Mouse (Mus musculus): ENCODE results near the gene Acvr1. TPM values are rescaled to one million over a fixed set of nuclear protein-coding genes. Genes with fewer than 3 reads are reported as not detected.

The Acvr1 gene
- polyA plus RNA-seq, 1 experiment from 2014 or later = 10.5 TPM

DNA sequence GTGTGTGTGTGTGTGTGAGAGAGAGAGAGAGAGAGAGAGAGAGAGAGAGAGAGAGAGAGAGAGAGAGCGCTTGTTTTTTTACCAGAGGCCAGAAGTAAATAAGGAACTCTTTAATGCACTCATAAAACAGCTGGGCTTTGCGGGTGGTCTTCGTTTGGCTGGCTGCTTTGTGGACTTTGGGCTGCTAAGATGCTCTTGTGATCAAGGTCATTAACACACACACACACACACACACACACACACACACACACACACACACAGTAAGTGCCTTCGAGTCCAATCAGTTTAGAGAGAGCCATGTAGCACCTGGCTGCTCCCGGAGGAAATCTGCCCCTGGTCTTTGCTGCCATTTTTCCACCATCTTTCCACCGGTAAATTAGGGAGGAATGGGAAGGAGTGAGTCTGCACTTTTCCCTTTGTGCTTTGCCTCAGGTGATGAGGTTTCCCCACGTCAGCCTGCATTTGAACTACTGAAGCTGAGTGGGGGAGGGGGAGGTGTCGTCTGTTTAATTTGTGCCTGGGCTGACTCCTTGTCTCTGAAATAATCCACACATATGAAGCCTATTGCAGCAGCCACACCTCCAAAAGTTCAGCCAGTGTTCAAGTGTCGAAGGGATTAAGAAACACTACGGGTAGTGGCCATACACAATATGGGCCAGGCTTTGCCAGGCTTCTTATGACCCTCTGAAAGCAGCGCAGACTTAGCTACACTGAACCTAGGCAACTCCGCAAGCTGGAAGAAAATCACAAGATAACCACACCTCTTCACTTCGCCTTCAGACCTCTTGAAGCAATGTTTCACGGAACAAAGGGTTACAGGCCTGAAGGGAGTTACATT lies 80.3 kb downstream of the Acvr1 start:
- no peaks in the 10 kb centered on the region for H3K9me3 ChIP-seq (ENCODE audit: control insufficient read depth, low read depth, low read length)
- ATAC-seq (ENCODE audit: insufficient number of reproducible peaks, insufficient read depth, low FRiP score, low read depth) = no peak
- no peaks in the 10 kb centered on the region for H3K27me3 ChIP-seq (ENCODE audit: control insufficient read depth, insufficient read depth, low read length)
- H3K36me3 ChIP-seq (ENCODE audit: control insufficient read depth, insufficient read depth, low read length) = no peaks in the 10 kb centered on the region
- no peak overlapping the region for H3K4me2 ChIP-seq (replicated peaks; ENCODE audit: low read depth, low read length)
- H3K9ac ChIP-seq (replicated peaks; ENCODE audit: low read depth, low read length) = no peak overlapping the region
- 58% methylated on average over 14 of the region's 14 CpGs for WGBS
- peak overlapping the region; percentile 48; the same call in 1 of the 2 replicates for H3K27ac ChIP-seq (ENCODE audit: low read length)
- peaks cover 33% of the 10 kb centered on the region for H3K4me1 ChIP-seq (ENCODE audit: control insufficient read depth, insufficient read depth, low read length)
- no peak overlapping the region for H3K4me3 ChIP-seq (ENCODE audit: low read depth, low read length)

DNA sequence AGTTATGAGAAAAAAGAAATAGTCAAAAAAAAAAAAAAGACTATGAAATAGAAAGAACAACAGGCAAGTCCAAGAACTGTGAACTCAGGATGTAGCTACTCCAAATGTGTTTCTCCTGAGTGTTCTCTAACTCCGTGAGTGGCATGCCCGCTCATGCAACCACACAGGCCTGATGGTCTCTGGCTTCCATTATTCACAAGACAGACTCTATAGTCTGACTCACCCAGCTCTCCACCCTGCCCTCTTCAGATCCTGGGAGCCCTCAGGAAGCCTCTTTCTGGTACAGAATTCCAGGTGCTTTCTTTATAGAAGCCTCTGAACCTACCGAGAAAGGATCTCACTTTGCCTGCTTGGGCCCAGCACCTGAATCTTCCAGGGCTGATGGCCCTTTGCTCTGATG lies 81.3 kb downstream of the Acvr1 start:
- no peak overlapping the region for H3K9ac ChIP-seq (replicated peaks; ENCODE audit: low read depth, low read length)

DNA sequence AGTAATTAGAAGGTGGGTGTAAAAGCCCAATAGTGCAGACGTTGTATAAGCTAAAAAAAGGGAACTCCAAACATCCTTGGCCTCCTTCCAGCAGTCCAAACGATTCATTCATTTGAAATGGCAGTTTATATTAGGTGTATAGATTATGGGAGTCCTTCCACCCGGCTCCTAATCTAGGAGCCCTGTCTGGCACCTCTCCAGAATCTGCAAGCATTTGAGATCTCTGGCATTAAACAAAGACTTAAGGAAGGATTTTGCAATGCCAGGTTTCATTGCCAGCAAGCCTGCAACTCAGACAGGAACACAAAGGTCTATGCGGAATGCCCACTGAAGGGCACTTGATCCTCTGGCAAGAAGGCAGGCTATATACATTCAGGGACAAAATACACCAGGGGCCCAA lies 81.8 kb downstream of the Acvr1 start:
- no peak for ATAC-seq (ENCODE audit: insufficient number of reproducible peaks, insufficient read depth, low FRiP score, low read depth)
- 19% methylated on average over 4 of the region's 4 CpGs for WGBS
- Histone ChIP-seq H3K27me3 (ENCODE audit: control insufficient read depth, insufficient read depth, low read length) (no peaks in the 10 kb centered on the region), H3K4me3 (ENCODE audit: low read depth, low read length) (no peak overlapping the region), H3K9ac (replicated peaks; ENCODE audit: low read depth, low read length) (no peak overlapping the region), H3K36me3 (ENCODE audit: control insufficient read depth, insufficient read depth, low read length) (no peaks in the 10 kb centered on the region), H3K9me3 (ENCODE audit: control insufficient read depth, low read depth, low read length) (no peaks in the 10 kb centered on the region), H3K4me1 (ENCODE audit: control insufficient read depth, insufficient read depth, low read length) (peaks cover 33% of the 10 kb centered on the region), H3K27ac (ENCODE audit: low read length) (no peak overlapping the region), H3K4me2 (replicated peaks; ENCODE audit: low read depth, low read length) (no peak overlapping the region)

More for the DNA sequence above, 81.3 kb downstream of the Acvr1 start:
- WGBS = 75% methylated on average over 3 of the region's 3 CpGs
- H3K36me3 ChIP-seq (ENCODE audit: control insufficient read depth, insufficient read depth, low read length) = no peaks in the 10 kb centered on the region
- H3K9me3 ChIP-seq (ENCODE audit: control insufficient read depth, low read depth, low read length) = no peaks in the 10 kb centered on the region
- H3K4me1 ChIP-seq (ENCODE audit: control insufficient read depth, insufficient read depth, low read length) = peaks cover 33% of the 10 kb centered on the region
- H3K27ac ChIP-seq (ENCODE audit: low read length) = peak overlapping the region; percentile 41; the same call in 1 of the 2 replicates
- no peak overlapping the region for H3K4me3 ChIP-seq (ENCODE audit: low read depth, low read length)
- no peaks in the 10 kb centered on the region for H3K27me3 ChIP-seq (ENCODE audit: control insufficient read depth, insufficient read depth, low read length)
- ATAC-seq (ENCODE audit: insufficient number of reproducible peaks, insufficient read depth, low FRiP score, low read depth) = no peak
- H3K4me2 ChIP-seq (replicated peaks; ENCODE audit: low read depth, low read length) = no peak overlapping the region

GRCm38 (mm10) chr2:58484284-58484965 lies 82.5 kb downstream of the Acvr1 start:
- ATAC-seq (ENCODE audit: insufficient number of reproducible peaks, insufficient read depth, low FRiP score, low read depth) = peak; percentile 42; the same call in 1 of the 2 replicates

DNA sequence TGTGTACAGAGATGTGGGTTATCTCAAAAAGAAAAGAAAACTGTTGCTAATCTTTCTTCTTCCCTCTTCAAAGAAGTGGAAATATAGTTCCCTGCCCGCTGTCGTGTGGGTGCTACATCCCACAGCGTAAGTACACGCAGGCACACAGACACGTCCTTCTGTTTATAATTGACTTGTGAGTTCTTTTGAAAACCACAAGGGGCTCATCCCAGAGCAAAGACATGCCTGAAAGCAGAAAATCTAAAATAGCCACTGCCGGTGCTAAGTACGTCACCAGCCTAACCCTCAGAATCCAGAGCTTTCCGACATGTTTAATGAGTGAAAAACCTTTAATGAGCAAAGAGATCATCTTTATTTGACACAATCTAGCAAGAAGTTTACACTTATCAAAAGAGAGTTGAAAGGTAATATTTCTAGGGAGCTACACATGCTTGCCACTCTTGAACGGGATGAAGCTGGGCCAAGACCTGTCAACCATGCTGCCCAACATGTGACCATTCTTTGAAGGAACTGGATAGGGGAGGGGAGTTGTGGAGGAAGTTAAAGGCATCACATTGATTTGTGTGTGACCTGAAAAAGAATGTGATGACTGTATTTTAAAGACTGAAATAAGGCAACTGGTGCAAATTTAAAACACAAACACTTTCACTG lies 85.4 kb downstream of the Acvr1 start:
- no peaks in the 10 kb centered on the region for H3K9me3 ChIP-seq (ENCODE audit: control insufficient read depth, low read depth, low read length)
- H3K27me3 ChIP-seq (ENCODE audit: control insufficient read depth, insufficient read depth, low read length) = no peaks in the 10 kb centered on the region
- no peak overlapping the region for H3K27ac ChIP-seq (ENCODE audit: low read length)
- no peak overlapping the region for H3K4me2 ChIP-seq (replicated peaks; ENCODE audit: low read depth, low read length)
- no peak overlapping the region for H3K4me3 ChIP-seq (ENCODE audit: low read depth, low read length)
- H3K36me3 ChIP-seq (ENCODE audit: control insufficient read depth, insufficient read depth, low read length) = peaks cover 2% of the 10 kb centered on the region; the same call in 1 of the 2 replicates
- no peak overlapping the region for H3K9ac ChIP-seq (replicated peaks; ENCODE audit: low read depth, low read length)
- no peak for ATAC-seq (ENCODE audit: insufficient number of reproducible peaks, insufficient read depth, low FRiP score, low read depth)
- peaks cover 18% of the 10 kb centered on the region for H3K4me1 ChIP-seq (ENCODE audit: control insufficient read depth, insufficient read depth, low read length)
- WGBS = 66% methylated on average over 9 of the region's 9 CpGs

More at GRCm38 (mm10) chr2:58484284-58484965, 82.5 kb downstream of the Acvr1 start:
- Histone ChIP-seq H3K9ac (replicated peaks; ENCODE audit: low read depth, low read length) (no peak overlapping the region), H3K9me3 (ENCODE audit: control insufficient read depth, low read depth, low read length) (no peaks in the 10 kb centered on the region), H3K4me1 (ENCODE audit: control insufficient read depth, insufficient read depth, low read length) (peaks cover 33% of the 10 kb centered on the region), H3K4me2 (replicated peaks; ENCODE audit: low read depth, low read length) (no peak overlapping the region), H3K27ac (ENCODE audit: low read length) (peak overlapping the region; percentile 4; the same call in 1 of the 2 replicates), H3K36me3 (ENCODE audit: control insufficient read depth, insufficient read depth, low read length) (no peaks in the 10 kb centered on the region; the same call in 1 of the 2 replicates), H3K4me3 (ENCODE audit: low read depth, low read length) (no peak overlapping the region), H3K27me3 (ENCODE audit: control insufficient read depth, insufficient read depth, low read length) (no peaks in the 10 kb centered on the region)
- WGBS = 44% methylated on average over 7 of the region's 7 CpGs

DNA sequence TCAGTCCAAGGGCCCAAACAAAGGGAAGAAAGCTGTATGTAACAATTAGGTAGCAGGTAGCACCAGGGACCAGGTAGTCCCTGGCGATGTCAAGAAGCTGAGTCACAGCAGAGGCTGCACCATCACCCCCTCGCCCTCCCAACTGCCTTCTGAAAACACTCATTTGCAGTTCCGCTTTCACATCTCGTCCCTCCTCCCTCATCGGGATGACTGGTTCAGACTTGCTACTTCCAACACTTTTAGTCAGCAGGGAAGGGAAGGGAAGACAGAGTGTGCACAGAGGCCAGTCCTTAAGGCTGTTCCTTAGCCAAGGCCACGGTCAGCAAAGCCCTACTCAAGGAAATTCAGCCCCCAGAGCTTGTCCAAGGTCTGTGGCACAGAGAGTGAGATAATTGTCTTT lies 86.2 kb downstream of the Acvr1 start:
- peaks cover 2% of the 10 kb centered on the region; the same call in 1 of the 2 replicates for H3K36me3 ChIP-seq (ENCODE audit: control insufficient read depth, insufficient read depth, low read length)
- H3K27me3 ChIP-seq (ENCODE audit: control insufficient read depth, insufficient read depth, low read length) = no peaks in the 10 kb centered on the region
- no peak overlapping the region for H3K4me3 ChIP-seq (ENCODE audit: low read depth, low read length)
- no peak for ATAC-seq (ENCODE audit: insufficient number of reproducible peaks, insufficient read depth, low FRiP score, low read depth)
- WGBS = 69% methylated on average over 6 of the region's 6 CpGs
- peaks cover 14% of the 10 kb centered on the region for H3K4me1 ChIP-seq (ENCODE audit: control insufficient read depth, insufficient read depth, low read length)
- no peak overlapping the region for H3K27ac ChIP-seq (ENCODE audit: low read length)
- no peaks in the 10 kb centered on the region for H3K9me3 ChIP-seq (ENCODE audit: control insufficient read depth, low read depth, low read length)
- no peak overlapping the region for H3K4me2 ChIP-seq (replicated peaks; ENCODE audit: low read depth, low read length)
- H3K9ac ChIP-seq (replicated peaks; ENCODE audit: low read depth, low read length) = no peak overlapping the region

- 89% methylated on average over 10 of the region's 10 CpGs for WGBS
- Histone ChIP-seq H3K9ac (replicated peaks; ENCODE audit: low read depth, low read length) (no peak overlapping the region), H3K4me1 (ENCODE audit: control insufficient read depth, insufficient read depth, low read length) (peaks cover 3% of the 10 kb centered on the region), H3K4me2 (replicated peaks; ENCODE audit: low read depth, low read length) (no peak overlapping the region), H3K36me3 (ENCODE audit: control insufficient read depth, insufficient read depth, low read length) (peaks cover 2% of the 10 kb centered on the region; the same call in 1 of the 2 replicates), H3K27ac (ENCODE audit: low read length) (no peak overlapping the region), H3K9me3 (ENCODE audit: control insufficient read depth, low read depth, low read length) (no peaks in the 10 kb centered on the region), H3K4me3 (ENCODE audit: low read depth, low read length) (no peak overlapping the region), H3K27me3 (ENCODE audit: control insufficient read depth, insufficient read depth, low read length) (no peaks in the 10 kb centered on the region)
- no peak for ATAC-seq (ENCODE audit: insufficient number of reproducible peaks, insufficient read depth, low FRiP score, low read depth)
Observed at GRCm38 (mm10) chr2:58479536-58479935, 87.4 kb downstream of the Acvr1 start.

- Histone ChIP-seq H3K4me2 (replicated peaks; ENCODE audit: low read depth, low read length) (no peak overlapping the region), H3K36me3 (ENCODE audit: control insufficient read depth, insufficient read depth, low read length) (peaks cover 4% of the 10 kb centered on the region; the same call in 1 of the 2 replicates), H3K4me1 (ENCODE audit: control insufficient read depth, insufficient read depth, low read length) (no peaks in the 10 kb centered on the region), H3K9me3 (ENCODE audit: control insufficient read depth, low read depth, low read length) (no peaks in the 10 kb centered on the region), H3K27ac (ENCODE audit: low read length) (no peak overlapping the region), H3K9ac (replicated peaks; ENCODE audit: low read depth, low read length) (no peak overlapping the region), H3K4me3 (ENCODE audit: low read depth, low read length) (no peak overlapping the region), H3K27me3 (ENCODE audit: control insufficient read depth, insufficient read depth, low read length) (no peaks in the 10 kb centered on the region)
- no peak for ATAC-seq (ENCODE audit: insufficient number of reproducible peaks, insufficient read depth, low FRiP score, low read depth)
- WGBS = 90% methylated on average over 4 of the region's 4 CpGs
Observed at GRCm38 (mm10) chr2:58478144-58478543, 88.8 kb downstream of the Acvr1 start.
